Mouse (Mus musculus): ENCODE data around the gene Rexo5.

DNA sequence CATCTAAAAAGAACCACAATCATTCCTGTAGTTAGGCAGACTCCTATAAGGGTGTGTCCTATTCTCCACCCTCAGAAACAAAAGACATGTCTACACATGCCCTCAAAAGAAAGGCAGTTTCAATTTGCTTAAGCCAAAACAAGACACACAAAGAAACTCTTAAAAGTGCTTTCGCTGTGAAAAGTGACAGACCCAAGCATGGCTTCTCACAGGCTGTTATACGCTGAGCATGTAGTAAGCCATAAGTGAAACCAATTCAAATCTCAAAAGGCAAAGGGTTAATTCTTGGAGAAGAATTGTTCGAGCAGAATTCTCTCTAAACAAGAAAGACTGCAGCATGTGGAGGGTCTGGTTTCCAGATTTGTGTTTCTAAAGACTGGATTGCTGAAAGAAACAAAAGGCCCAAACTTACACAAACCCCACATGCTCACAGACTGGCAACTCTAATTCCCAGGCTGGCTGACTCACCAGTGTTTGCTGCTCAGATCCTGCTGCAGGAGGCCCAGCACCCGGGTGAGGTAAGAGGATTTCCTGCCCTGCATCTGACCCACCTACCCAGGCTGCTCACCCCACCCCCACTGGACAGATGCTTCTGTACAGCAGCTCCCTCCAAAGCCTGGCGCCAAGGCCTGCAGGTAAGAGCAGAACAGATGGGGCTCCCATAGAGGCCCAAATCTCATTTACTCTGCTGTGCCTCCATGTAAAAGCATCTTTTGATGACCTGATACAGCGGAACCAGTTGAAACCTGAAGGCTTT, 67.7 kb downstream of the Rexo5 start:
- TF ChIP-seq CTCF (IDR thresholded peaks at IDR 0.05; ENCODE audit: control insufficient read depth, insufficient read depth, insufficient read length) (no peak), CEBPB (IDR thresholded peaks at IDR 0.05; ENCODE audit: low read depth) (no peak), MAX (IDR thresholded peaks at IDR 0.05) (peak; percentile 55), FOSL1 (IDR thresholded peaks at IDR 0.05; ENCODE audit: insufficient read depth, low read length, poor library complexity, severe bottlenecking) (no peak)

Measured in C2C12 (cell line).